Mouse (Mus musculus) spleen, adult 2 months (tissue): ENCODE results near the gene Cd274.

ENCODE experiments used
- CTCF ChIP-seq: fragments of 200-500 bp; IDR thresholded peaks from 2 replicates; pipeline ENCODE4 v1.5.1; 2011; ENCODE audit warnings: mild to moderate bottlenecking, inconsistent platforms; ENCODE audit not compliant: insufficient read depth, insufficient read length, insufficient replicate concordance; ENCODE audit errors: extremely low read depth
- POLR2A ChIP-seq: fragments of 200-500 bp; IDR thresholded peaks from 2 replicates; pipeline ENCODE4 v1.6.1; 2011; ENCODE audit warnings: low read depth, low read length, inconsistent platforms

DNA sequence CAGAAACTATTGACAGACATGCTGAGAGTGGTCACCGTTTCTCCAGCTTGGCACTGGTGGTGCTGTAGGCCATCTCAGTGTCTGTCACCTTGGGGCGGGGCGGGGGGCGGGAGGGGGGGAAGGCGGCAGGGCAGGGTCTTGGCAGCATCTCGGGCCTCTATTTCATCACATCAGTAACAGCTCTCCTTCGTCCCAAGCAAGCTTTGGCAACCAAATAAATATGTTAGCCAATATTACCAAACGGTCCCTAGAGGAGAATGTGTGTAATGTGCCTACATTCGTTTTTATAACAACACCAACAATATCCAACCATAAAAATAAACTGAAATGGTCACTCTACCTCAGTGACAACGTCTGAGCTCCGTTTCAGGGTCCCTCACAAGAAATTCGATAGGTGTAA lies 2.9 kb downstream of the Cd274 start:
- no peak for TF ChIP-seq POLR2A
- TF ChIP-seq CTCF, result no peak
